Mouse (Mus musculus): ENCODE data around the gene Nln. TPM values are rescaled to one million over a fixed set of nuclear protein-coding genes. Genes with fewer than 3 reads are reported as not detected.
A peak's percentile ranks its signal among the peaks of the same experiment; 100 is the strongest.

Nln gene
- polyA plus RNA-seq, 1 experiment = 3.7 TPM

DNA sequence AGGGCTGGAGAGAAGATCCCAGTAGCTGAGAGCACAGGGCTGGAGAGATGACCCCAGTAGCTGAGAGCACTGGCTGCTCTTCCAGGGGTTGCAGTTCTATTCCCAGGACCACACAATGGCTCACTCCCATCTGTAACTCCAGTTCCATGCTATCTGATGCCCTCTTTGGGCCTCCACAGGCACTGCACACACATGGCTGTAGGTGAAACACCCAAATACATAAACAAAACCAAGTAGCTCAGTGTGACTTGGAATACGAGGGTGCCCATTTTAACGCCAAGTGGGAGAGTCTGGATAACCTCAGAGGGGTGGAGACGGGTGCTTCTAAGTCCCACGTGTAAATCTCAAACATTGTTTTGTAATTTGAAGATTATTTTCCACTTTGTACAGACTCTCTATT lies 9.0 kb downstream of the Nln start:
- Histone ChIP-seq H3K36me3 (ENCODE audit: control insufficient read depth, insufficient read depth, low read length) (no peaks in the 10 kb centered on the region), H3K27ac (ENCODE audit: insufficient read depth, low read length) (no peak overlapping the region), H3K4me1 (ENCODE audit: control insufficient read depth, insufficient read depth, insufficient read length) (no peaks in the 10 kb centered on the region), H3K27me3 (ENCODE audit: control insufficient read depth, insufficient read depth, low read length) (no peaks in the 10 kb centered on the region), H3K4me3 (ENCODE audit: extremely low read depth, insufficient read depth, insufficient read length) (no peak overlapping the region)
- 99% methylated on average over 4 of the region's 4 CpGs for WGBS
- TF ChIP-seq POLR2A (IDR thresholded peaks at IDR 0.05; ENCODE audit: low read depth, low read length) (no peak), CTCF (IDR thresholded peaks at IDR 0.05; ENCODE audit: extremely low read depth, insufficient read depth, insufficient read length, insufficient replicate concordance) (no peak)
- no peak for DNase-seq (ENCODE audit: low read depth in 1 of 2, low spot score in 2 of 2)

DNA sequence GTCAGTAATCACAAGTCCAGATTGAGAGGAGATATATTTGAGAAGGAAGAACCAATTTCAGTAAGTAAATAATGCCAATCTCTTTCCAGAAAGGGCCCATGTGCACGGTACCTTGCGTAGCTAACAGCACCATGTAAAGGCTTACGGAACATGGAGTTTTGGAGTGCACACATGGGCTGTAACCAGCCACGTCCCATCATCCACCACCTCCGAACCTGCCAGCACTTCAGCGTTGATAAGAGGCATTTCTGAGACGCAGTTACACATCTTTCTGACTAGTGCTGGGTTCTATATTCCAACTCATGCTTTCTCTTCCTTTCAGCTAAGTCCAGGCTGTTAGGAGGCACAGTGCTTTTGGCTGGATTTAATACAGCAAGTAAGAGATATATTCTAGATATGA lies 12.2 kb downstream of the Nln start:
- TF ChIP-seq CTCF (IDR thresholded peaks at IDR 0.05; ENCODE audit: extremely low read depth, insufficient read depth, insufficient read length, insufficient replicate concordance) (no peak), POLR2A (IDR thresholded peaks at IDR 0.05; ENCODE audit: low read depth, low read length) (no peak)
- WGBS = 92% methylated on average over 7 of the region's 7 CpGs
- Histone ChIP-seq H3K36me3 (ENCODE audit: control insufficient read depth, insufficient read depth, low read length) (no peaks in the 10 kb centered on the region), H3K4me3 (ENCODE audit: extremely low read depth, insufficient read depth, insufficient read length) (no peak overlapping the region), H3K4me1 (ENCODE audit: control insufficient read depth, insufficient read depth, insufficient read length) (no peaks in the 10 kb centered on the region), H3K27me3 (ENCODE audit: control insufficient read depth, insufficient read depth, low read length) (no peaks in the 10 kb centered on the region), H3K27ac (ENCODE audit: insufficient read depth, low read length) (no peak overlapping the region)
- no peak for DNase-seq (ENCODE audit: low read depth in 1 of 2, low spot score in 2 of 2)

DNA sequence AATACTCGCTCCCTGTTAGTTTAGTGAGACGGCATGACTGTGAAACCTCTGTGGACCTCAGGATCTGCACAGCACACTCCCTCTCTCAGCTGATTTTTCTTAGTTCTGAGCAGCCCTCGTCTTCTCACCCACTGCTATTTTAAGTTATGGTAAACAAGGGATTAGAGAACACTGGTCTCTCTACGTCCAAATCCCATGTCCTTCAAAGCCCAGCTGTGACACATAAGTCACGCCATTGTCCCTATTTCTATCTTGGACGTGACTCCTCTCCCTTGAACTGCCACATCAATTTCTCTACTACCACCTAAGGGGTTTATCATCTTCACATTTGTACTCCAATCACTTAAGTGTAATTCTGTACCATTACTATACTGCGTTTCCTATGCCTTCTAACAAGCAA lies 13.5 kb downstream of the Nln start:
- no peaks in the 10 kb centered on the region for H3K4me1 ChIP-seq (ENCODE audit: control insufficient read depth, insufficient read depth, insufficient read length)
- no peak overlapping the region for H3K4me3 ChIP-seq (ENCODE audit: extremely low read depth, insufficient read depth, insufficient read length)
- DNase-seq (ENCODE audit: low read depth in 1 of 2, low spot score in 2 of 2) = no peak
- no peaks in the 10 kb centered on the region for H3K27me3 ChIP-seq (ENCODE audit: control insufficient read depth, insufficient read depth, low read length)
- no peak overlapping the region for H3K27ac ChIP-seq (ENCODE audit: insufficient read depth, low read length)
- 90% methylated on average over 7 of the region's 7 CpGs for WGBS
- no peak for TF ChIP-seq CTCF (IDR thresholded peaks at IDR 0.05; ENCODE audit: extremely low read depth, insufficient read depth, insufficient read length, insufficient replicate concordance)
- TF ChIP-seq POLR2A (IDR thresholded peaks at IDR 0.05; ENCODE audit: low read depth, low read length) = no peak
- no peaks in the 10 kb centered on the region for H3K36me3 ChIP-seq (ENCODE audit: control insufficient read depth, insufficient read depth, low read length)

DNA sequence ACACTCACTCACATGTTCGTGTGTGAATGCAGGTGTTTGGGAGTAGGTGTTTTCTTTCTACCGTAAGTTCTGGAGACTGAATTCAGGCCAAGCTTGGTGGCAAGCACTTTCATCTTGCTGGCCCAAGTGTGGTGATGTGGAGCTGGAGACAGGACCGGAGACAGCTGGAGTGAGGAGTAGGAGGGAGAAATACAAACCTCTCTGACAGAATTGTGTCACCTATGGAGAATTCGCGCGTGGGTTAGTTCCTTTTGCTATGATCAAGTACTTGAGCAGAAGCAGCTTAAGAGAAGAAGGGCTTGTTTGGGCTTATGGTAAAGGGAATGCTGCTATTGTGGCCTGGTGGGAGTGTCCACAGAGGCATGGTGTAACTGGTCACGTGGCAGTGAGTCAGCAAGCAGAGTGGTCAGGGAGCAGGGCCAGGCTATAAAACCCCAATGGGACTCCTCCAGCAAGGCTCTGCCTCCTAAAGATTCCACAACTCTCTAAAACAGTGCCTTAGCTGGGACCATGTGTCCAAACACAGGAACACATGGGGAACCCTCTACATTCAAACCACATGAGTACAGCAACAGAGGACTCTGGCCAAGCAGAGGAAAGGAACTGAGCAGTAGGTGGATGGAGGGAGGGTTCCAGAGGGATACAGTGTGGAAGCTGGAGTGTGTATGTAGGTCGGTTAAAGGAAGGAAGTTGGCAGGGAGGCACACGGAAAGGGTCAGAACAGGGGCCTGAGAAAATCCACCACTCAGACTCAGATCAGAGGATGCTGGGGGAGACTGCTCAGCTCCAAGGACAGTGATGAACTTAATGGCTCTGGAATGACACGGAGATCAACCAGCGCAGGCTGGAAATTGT lies 14.7 kb downstream of the Nln start:
- no peak overlapping the region for H3K4me3 ChIP-seq (ENCODE audit: extremely low read depth, insufficient read depth, insufficient read length)
- 80% methylated on average over 11 of the region's 11 CpGs for WGBS

DNA sequence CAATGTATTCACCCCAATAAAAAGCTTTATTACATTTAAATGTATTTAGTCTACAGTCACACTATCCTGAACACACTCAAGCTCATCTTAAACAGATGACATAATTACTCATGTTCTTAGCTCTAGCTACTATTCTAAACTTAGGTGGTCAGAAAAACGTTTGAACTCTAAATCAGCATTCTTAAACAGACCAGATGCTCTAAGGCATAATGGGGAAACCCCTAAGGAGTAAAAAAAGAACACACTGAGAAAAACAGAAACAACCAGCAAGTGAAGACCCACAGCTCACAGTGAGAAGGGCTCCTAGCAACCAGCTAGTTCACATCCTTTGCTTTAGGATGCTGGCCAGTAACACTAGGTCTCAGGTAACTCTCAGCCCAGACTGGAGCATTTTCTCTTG lies 17.7 kb downstream of the Nln start:
- DNase-seq (ENCODE audit: low read depth in 1 of 2, low spot score in 2 of 2) = no peak
- TF ChIP-seq CTCF (IDR thresholded peaks at IDR 0.05; ENCODE audit: extremely low read depth, insufficient read depth, insufficient read length, insufficient replicate concordance) (no peak), POLR2A (IDR thresholded peaks at IDR 0.05; ENCODE audit: low read depth, low read length) (no peak)
- H3K4me1 ChIP-seq (ENCODE audit: control insufficient read depth, insufficient read depth, insufficient read length) = no peaks in the 10 kb centered on the region
- H3K27me3 ChIP-seq (ENCODE audit: control insufficient read depth, insufficient read depth, low read length) = no peaks in the 10 kb centered on the region
- H3K4me3 ChIP-seq (ENCODE audit: extremely low read depth, insufficient read depth, insufficient read length) = no peak overlapping the region
- 0% methylated on average over 1 of the region's 1 CpGs for WGBS
- H3K27ac ChIP-seq (ENCODE audit: insufficient read depth, low read length) = no peak overlapping the region
- no peaks in the 10 kb centered on the region for H3K36me3 ChIP-seq (ENCODE audit: control insufficient read depth, insufficient read depth, low read length)

More for the DNA sequence above, 14.7 kb downstream of the Nln start:
- Histone ChIP-seq H3K27ac (ENCODE audit: insufficient read depth, low read length) (no peak overlapping the region), H3K4me1 (ENCODE audit: control insufficient read depth, insufficient read depth, insufficient read length) (no peaks in the 10 kb centered on the region), H3K36me3 (ENCODE audit: control insufficient read depth, insufficient read depth, low read length) (no peaks in the 10 kb centered on the region), H3K27me3 (ENCODE audit: control insufficient read depth, insufficient read depth, low read length) (no peaks in the 10 kb centered on the region)
- DNase-seq (ENCODE audit: low read depth in 1 of 2, low spot score in 2 of 2) = no peak
- no peak for TF ChIP-seq POLR2A (IDR thresholded peaks at IDR 0.05; ENCODE audit: low read depth, low read length)
- no peak for TF ChIP-seq CTCF (IDR thresholded peaks at IDR 0.05; ENCODE audit: extremely low read depth, insufficient read depth, insufficient read length, insufficient replicate concordance)

DNA sequence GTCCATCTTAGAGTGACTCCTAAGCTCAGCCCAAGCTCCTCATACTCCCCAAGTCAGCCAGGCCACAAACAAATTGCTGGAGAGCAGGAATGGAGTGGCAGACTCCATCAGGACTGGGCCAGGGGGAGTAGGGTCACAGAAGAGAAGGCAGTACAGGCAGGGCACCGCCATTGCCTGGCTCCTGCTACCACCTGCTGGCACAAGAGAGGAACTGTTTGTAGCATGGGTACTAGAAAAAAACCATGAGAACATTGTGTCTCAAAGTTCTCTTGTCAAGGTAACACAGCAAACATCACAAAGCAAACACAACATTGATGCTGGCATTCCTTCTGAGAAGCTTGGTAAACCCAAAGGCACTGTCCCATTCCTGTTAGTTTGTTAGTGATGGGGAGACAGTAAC lies 20.0 kb downstream of the Nln start:
- WGBS = 15% methylated on average over 1 of the region's 1 CpGs
- H3K27ac ChIP-seq (ENCODE audit: insufficient read depth, low read length) = no peak overlapping the region

DNA sequence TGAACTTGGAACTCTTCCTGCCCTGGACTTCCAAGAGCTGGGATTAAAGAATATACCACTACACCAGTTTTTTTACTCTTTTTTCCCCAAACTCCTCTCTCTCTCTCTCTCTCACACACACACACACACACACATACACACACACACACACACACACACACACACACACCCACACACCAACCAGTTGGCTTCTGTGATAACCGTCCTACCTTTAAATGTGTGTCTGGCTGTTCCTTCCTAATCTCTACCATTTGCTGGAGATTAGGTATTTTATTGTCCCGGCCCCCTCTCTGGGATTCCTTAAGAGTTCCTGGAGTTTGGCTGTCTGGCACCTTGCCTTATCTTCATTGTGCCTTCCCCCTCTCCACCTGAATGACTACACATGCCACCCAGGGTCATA lies 24.8 kb downstream of the Nln start:
- Histone ChIP-seq H3K27me3 (ENCODE audit: control insufficient read depth, insufficient read depth, low read length) (no peaks in the 10 kb centered on the region), H3K36me3 (ENCODE audit: control insufficient read depth, insufficient read depth, low read length) (no peaks in the 10 kb centered on the region), H3K4me3 (ENCODE audit: extremely low read depth, insufficient read depth, insufficient read length) (no peak overlapping the region), H3K27ac (ENCODE audit: insufficient read depth, low read length) (no peak overlapping the region), H3K4me1 (ENCODE audit: control insufficient read depth, insufficient read depth, insufficient read length) (no peaks in the 10 kb centered on the region)
- WGBS = 90% methylated on average over 2 of the region's 2 CpGs
- DNase-seq (ENCODE audit: low read depth in 1 of 2, low spot score in 2 of 2) = no peak
- TF ChIP-seq CTCF (IDR thresholded peaks at IDR 0.05; ENCODE audit: extremely low read depth, insufficient read depth, insufficient read length, insufficient replicate concordance) (no peak), POLR2A (IDR thresholded peaks at IDR 0.05; ENCODE audit: low read depth, low read length) (no peak)

More for the DNA sequence above, 20.0 kb downstream of the Nln start:
- no peaks in the 10 kb centered on the region for H3K27me3 ChIP-seq (ENCODE audit: control insufficient read depth, insufficient read depth, low read length)
- no peaks in the 10 kb centered on the region for H3K36me3 ChIP-seq (ENCODE audit: control insufficient read depth, insufficient read depth, low read length)
- no peaks in the 10 kb centered on the region for H3K4me1 ChIP-seq (ENCODE audit: control insufficient read depth, insufficient read depth, insufficient read length)
- no peak overlapping the region for H3K4me3 ChIP-seq (ENCODE audit: extremely low read depth, insufficient read depth, insufficient read length)
- no peak for TF ChIP-seq POLR2A (IDR thresholded peaks at IDR 0.05; ENCODE audit: low read depth, low read length)
- TF ChIP-seq CTCF (IDR thresholded peaks at IDR 0.05; ENCODE audit: extremely low read depth, insufficient read depth, insufficient read length, insufficient replicate concordance) = peak; percentile 74; the same call in 1 of the 2 replicates
- peak in 1 of 2 experiments; percentile 23 for DNase-seq (ENCODE audit: low read depth in 1 of 2, low spot score in 2 of 2)

Data from spleen, adult 2 months (tissue).